Mouse (Mus musculus): ENCODE data around the gene Grin2d.

DNA sequence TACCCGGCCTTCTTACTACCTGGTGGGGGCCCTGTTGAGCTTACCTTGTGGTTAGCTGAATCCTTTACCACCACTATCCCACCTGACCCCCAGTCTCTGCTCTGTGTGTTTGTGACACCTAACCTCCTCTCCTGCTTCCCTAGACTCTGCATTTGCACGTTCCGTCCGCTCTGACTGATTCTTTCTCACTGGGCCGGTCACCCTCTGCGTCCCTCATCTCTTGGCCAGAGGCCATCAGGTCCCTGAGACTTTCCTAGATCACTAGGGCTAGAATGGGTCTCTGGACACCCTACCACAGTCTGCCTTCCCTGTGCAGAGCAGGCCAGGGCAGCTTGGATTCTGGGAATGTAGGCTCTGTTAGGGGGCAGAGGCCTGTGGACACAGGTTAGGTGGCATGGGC is 35.9 kb upstream of the Grin2d start:
- no peak for TF ChIP-seq CTCF (IDR thresholded peaks at IDR 0.05; ENCODE audit: low read depth, low read length)
- TF ChIP-seq POLR2A (IDR thresholded peaks at IDR 0.05; ENCODE audit: borderline replicate concordance, low read depth, low read length): no peak

All from bone marrow macrophage, adult 2 months (primary cell).